Mouse (Mus musculus) myocyte (in vitro differentiated cells): ENCODE data around the gene Naxd.

Source experiments
- E2F4 ChIP-seq: IDR thresholded peaks from one replicate; pipeline ENCODE4 v1.6.1; 2011; ENCODE audit warnings: mild to moderate bottlenecking, control low read depth, moderate library complexity; ENCODE audit not compliant: insufficient read depth
- MAX ChIP-seq: IDR thresholded peaks from one replicate; pipeline ENCODE4 v1.6.1; 2011; ENCODE audit warnings: low read depth, mild to moderate bottlenecking, control low read depth
- MYOD1 ChIP-seq, 3 experiments: IDR thresholded peaks; one replicate each; pipeline ENCODE4 v1.6.1; 2011; ENCODE audit warnings: control low read depth in 2 of 3, low read depth in 2 of 3, mild to moderate bottlenecking in 2 of 3, moderate library complexity in 1 of 3; ENCODE audit not compliant: insufficient read length in 2 of 3, control insufficient read depth in 1 of 3
- MYOG ChIP-seq, 3 experiments: IDR thresholded peaks; one replicate each; pipeline ENCODE4 v1.6.1; 2011; ENCODE audit warnings: control low read depth in 2 of 3, low read depth in 2 of 3, mild to moderate bottlenecking in 2 of 3; ENCODE audit not compliant: insufficient read length in 2 of 3, control insufficient read depth in 1 of 3, insufficient read depth in 1 of 3
- POLR2A ChIP-seq: IDR thresholded peaks from one replicate; pipeline ENCODE4 v1.6.1; 2011; ENCODE audit warnings: low read depth, mild to moderate bottlenecking, control low read depth, moderate library complexity; ENCODE audit not compliant: insufficient read length
- POLR2AphosphoS2 ChIP-seq: IDR thresholded peaks from one replicate; pipeline ENCODE4 v1.6.1; 2011; ENCODE audit warnings: low read depth, control low read depth; ENCODE audit not compliant: insufficient read length
- REST ChIP-seq: IDR thresholded peaks from one replicate; pipeline ENCODE4 v1.6.1; 2011; ENCODE audit warnings: mild to moderate bottlenecking, control low read depth, moderate library complexity; ENCODE audit not compliant: insufficient read depth, insufficient read length
- SRF ChIP-seq: IDR thresholded peaks from one replicate; pipeline ENCODE4 v1.6.1; 2011; ENCODE audit warnings: low read depth; ENCODE audit not compliant: control insufficient read depth, insufficient read length
- TCF3 ChIP-seq: IDR thresholded peaks from one replicate; pipeline ENCODE4 v1.6.1; 2011; ENCODE audit warnings: low read depth, control low read depth; ENCODE audit not compliant: insufficient read length
- USF1 ChIP-seq: IDR thresholded peaks from one replicate; pipeline ENCODE4 v1.6.1; 2011; ENCODE audit warnings: low read depth, mild to moderate bottlenecking, control low read depth, moderate library complexity

- TF ChIP-seq MYOD1 (IDR thresholded peaks at IDR 0.05; ENCODE audit: control insufficient read depth in 1 of 3, insufficient read length in 2 of 3, low read depth in 2 of 3) (no peak), POLR2AphosphoS2 (no peak), MYOG (IDR thresholded peaks at IDR 0.05; ENCODE audit: control insufficient read depth in 1 of 3, insufficient read depth in 1 of 3, insufficient read length in 2 of 3, low read depth in 2 of 3) (no peak), TCF3 (no peak), REST (no peak), POLR2A (no peak), SRF (no peak), E2F4 (no peak), USF1 (no peak), MAX (no peak)
Observed at GRCm38 (mm10) chr8:11457278-11457677, 40.0 kb upstream of the Naxd start.
